In the genomic region with DNA sequence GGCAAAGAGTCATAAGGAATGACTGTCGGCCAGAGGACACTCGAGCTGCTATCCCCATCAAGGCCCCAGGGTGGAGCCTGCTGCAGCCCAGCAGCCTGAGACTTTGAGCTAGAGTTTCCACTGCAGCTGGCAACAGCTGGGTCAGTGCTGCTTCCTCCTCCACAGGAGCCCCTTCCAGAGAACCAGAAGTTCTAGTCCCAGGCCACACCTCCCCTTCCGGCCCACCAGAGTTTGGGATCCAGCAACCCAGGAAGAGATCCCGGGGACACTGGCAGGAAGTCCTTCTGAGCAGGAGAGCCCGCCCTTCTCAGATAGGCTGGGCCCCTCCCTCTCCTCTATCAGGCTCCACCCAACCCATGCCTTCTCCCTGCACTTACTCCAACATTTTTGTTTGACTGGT, we compare ENCODE assay signal across 8 mouse cellular contexts. TPM values are rescaled to one million over a fixed set of nuclear protein-coding genes. Genes with fewer than 3 reads are reported as not detected.
A peak's percentile ranks its signal among the peaks of the same experiment; 100 is the strongest.
DNase-seq lines count a peak whose midpoint lies in the region; ATAC-seq and TF ChIP-seq lines count a peak whose summit lies in the region.

No protein-coding gene starts in this region.

- peak; percentile 37 to 81; a peak in 2 of 4 replicates for TF ChIP-seq POLR2A in MEL (IDR thresholded peaks at IDR 0.05; ENCODE audit: control insufficient read depth in 1 of 2, insufficient read depth in 1 of 2, low read depth in 1 of 2, low read length in 2 of 2, poor library complexity in 1 of 2)

- TF ChIP-seq CTCF in MEL (IDR thresholded peaks at IDR 0.05 in 2 of 3, conservative IDR thresholded peaks at IDR 0.05 in 1 of 3; ENCODE audit: control insufficient read depth in 1 of 3, insufficient read depth in 1 of 3, low read depth in 2 of 3, low read length in 3 of 3, poor library complexity in 1 of 3, severe bottlenecking in 1 of 3) = peak; percentile 22 to 26 (median 22); a peak in 3 of 6 replicates

- no peaks in the 10 kb centered on the region for H3K27me3 ChIP-seq in MEL (ENCODE audit: control insufficient read depth in 1 of 2, insufficient read depth in 2 of 2, low read length in 2 of 2)
- H3K27me3 ChIP-seq in liver, embryonic 16.5 days (ENCODE audit: control insufficient read depth, insufficient read depth, low read depth, low read length) = no peaks in the 10 kb centered on the region

- TF ChIP-seq EP300 in MEL (IDR thresholded peaks at IDR 0.05; ENCODE audit: low read depth in 1 of 2, low read length in 2 of 2) = no peak

- H3K4me2 ChIP-seq in liver, embryonic 16.5 days (ENCODE audit: low read depth, low read length) = peak overlapping the region; percentile 77

- H3K79me2 ChIP-seq in MEL (ENCODE audit: control insufficient read depth, insufficient read depth, low read length, poor library complexity) = no peaks in the 10 kb centered on the region

- peak overlapping the region; percentile 67 for H3K9ac ChIP-seq in MEL (ENCODE audit: control insufficient read depth, low read depth, low read length, poor library complexity, severe bottlenecking)
- peak overlapping the region; percentile 59 for H3K9ac ChIP-seq in liver, embryonic 16.5 days (ENCODE audit: low read depth, low read length)

- peak; percentile 92 for DNase-seq in MEL (ENCODE audit: low read depth, low spot score)
- DNase-seq in adrenal gland, postnatal 4 days (ENCODE audit: low spot score in 2 of 2) = peak; percentile 29 to 63
- peak; percentile 85 for DNase-seq in gastrocnemius, adult 18-20 months (ENCODE audit: low spot score)
- DNase-seq in induced T-regulatory cell, adult 2 months (ENCODE audit: low read depth) = peak; percentile 41
- peak; percentile 33 for DNase-seq in ovary, postnatal 10 days (ENCODE audit: low spot score)
- peak; percentile 68 to 88 for DNase-seq in urinary bladder, postnatal 36 days (ENCODE audit: low spot score in 2 of 2)
- DNase-seq in cerebellum, adult 11-12 months = no peak

- H3K4me3 ChIP-seq in MEL (ENCODE audit: control insufficient read depth in 1 of 2, insufficient read depth in 1 of 2, low read depth in 2 of 2, low read length in 2 of 2) = peak overlapping the region; percentile 63
- H3K4me3 ChIP-seq in liver, embryonic 16.5 days (ENCODE audit: low read depth, low read length) = peak overlapping the region; percentile 58

- peak; percentile 97 for ATAC-seq in liver, embryonic 16.5 days (ENCODE audit: low read depth)

- peaks cover 4 to 7% of the 10 kb centered on the region in 2 experiments; a peak in 2 of 4 replicates for H3K4me1 ChIP-seq in MEL (ENCODE audit: control insufficient read depth in 1 of 2, insufficient read depth in 2 of 2, low read length in 2 of 2)
- peaks cover 14% of the 10 kb centered on the region for H3K4me1 ChIP-seq in liver, embryonic 16.5 days (ENCODE audit: control insufficient read depth, low read depth, low read length)

- peak overlapping the region; percentile 76 for H3K27ac ChIP-seq in MEL (ENCODE audit: control insufficient read depth, low read depth, low read length)
- peak overlapping the region; percentile 68 for H3K27ac ChIP-seq in liver, embryonic 16.5 days (ENCODE audit: low read length)

- no peaks in the 10 kb centered on the region for H3K9me3 ChIP-seq in MEL (replicated peaks; ENCODE audit: insufficient read depth, low read length)
- no peaks in the 10 kb centered on the region for H3K9me3 ChIP-seq in liver, embryonic 16.5 days (replicated peaks; ENCODE audit: control insufficient read depth, low read length)

- under 1% methylated on average over 5 of the region's 5 CpGs for WGBS in liver, embryonic 16.5 days (ENCODE audit: insufficient replicate concordance)

- H3K36me3 ChIP-seq in MEL (ENCODE audit: control insufficient read depth in 1 of 2, insufficient read depth in 2 of 2, low read length in 2 of 2) = peaks cover 0 to 4% of the 10 kb centered on the region in 2 experiments; a peak in 2 of 4 replicates
- no peaks in the 10 kb centered on the region for H3K36me3 ChIP-seq in liver, embryonic 16.5 days (ENCODE audit: control insufficient read depth, insufficient read depth)

- no peak; the same call in 1 of the 2 replicates for TF ChIP-seq RAD21 in MEL (IDR thresholded peaks at IDR 0.05; ENCODE audit: low read depth, low read length)

TF ChIP-seq in MEL, 35 proteins besides CTCF, POLR2A, EP300 and RAD21:
- no peak for TF ChIP-seq ZC3H11A (IDR thresholded peaks at IDR 0.05; ENCODE audit: low read depth, low read length)
- TF ChIP-seq NRF1 (IDR thresholded peaks at IDR 0.05; ENCODE audit: insufficient read depth, low read depth, low read length, poor library complexity, severe bottlenecking) = no peak
- TF ChIP-seq MYB (IDR thresholded peaks at IDR 0.05; ENCODE audit: low read depth, low read length) = no peak
- no peak for TF ChIP-seq JUND (IDR thresholded peaks at IDR 0.05; ENCODE audit: low read depth, low read length)
- no peak for TF ChIP-seq ZKSCAN1 (IDR thresholded peaks at IDR 0.05; ENCODE audit: low read depth, low read length)
- TF ChIP-seq TAL1 (IDR thresholded peaks at IDR 0.05; ENCODE audit: low read length) = no peak
- TF ChIP-seq USF1 (IDR thresholded peaks at IDR 0.05; ENCODE audit: low read depth, low read length) = peak; percentile 11; the same call in 1 of the 2 replicates
- no peak for TF ChIP-seq ZMIZ1 (IDR thresholded peaks at IDR 0.05; ENCODE audit: low read depth, low read length)
- TF ChIP-seq POLR2AphosphoS2 (IDR thresholded peaks at IDR 0.05; ENCODE audit: low read length) = peak; percentile 42; the same call in 1 of the 2 replicates
- TF ChIP-seq MXI1 (IDR thresholded peaks at IDR 0.05; ENCODE audit: low read depth, low read length) = peak; percentile 73
- TF ChIP-seq SMC3 (IDR thresholded peaks at IDR 0.05; ENCODE audit: low read depth, low read length) = 0 out of 2 replicates have a peak, but pooled peaks have one; percentile 12
- TF ChIP-seq TBP (IDR thresholded peaks at IDR 0.05; ENCODE audit: low read depth, low read length) = peak; percentile 43; the same call in 1 of the 2 replicates
- no peak for TF ChIP-seq E2F4 (IDR thresholded peaks at IDR 0.05; ENCODE audit: borderline replicate concordance, low read depth, low read length)
- peak; percentile 89 for TF ChIP-seq ELF1 (IDR thresholded peaks at IDR 0.05; ENCODE audit: low read depth, low read length)
- TF ChIP-seq GABPA (IDR thresholded peaks at IDR 0.05; ENCODE audit: low read depth, low read length) = 0 out of 2 replicates have a peak, but pooled peaks have one; percentile 18
- peak; percentile 34; the same call in 1 of the 2 replicates for TF ChIP-seq KAT2A (conservative IDR thresholded peaks at IDR 0.05; ENCODE audit: low read depth, low read length)
- no peak for TF ChIP-seq MAX (IDR thresholded peaks at IDR 0.05; ENCODE audit: low read length)
- TF ChIP-seq USF2 (IDR thresholded peaks at IDR 0.05; ENCODE audit: borderline replicate concordance in 1 of 2, insufficient read depth in 1 of 2, low read depth in 1 of 2, low read length in 2 of 2) = no peak
- TF ChIP-seq UBTF (IDR thresholded peaks at IDR 0.05; ENCODE audit: borderline replicate concordance, insufficient read depth, low read depth, low read length) = no peak
- no peak for TF ChIP-seq MEF2A (IDR thresholded peaks at IDR 0.05; ENCODE audit: extremely low read depth, insufficient replicate concordance, low read depth, low read length, poor library complexity, severe bottlenecking)
- peak; percentile 45 for TF ChIP-seq RCOR1 (IDR thresholded peaks at IDR 0.05; ENCODE audit: low read depth, low read length)
- no peak for TF ChIP-seq MYC (IDR thresholded peaks at IDR 0.05; ENCODE audit: low read depth, low read length)
- TF ChIP-seq HCFC1 (IDR thresholded peaks at IDR 0.05; ENCODE audit: low read depth, low read length) = peak; percentile 80
- TF ChIP-seq ETS1 (IDR thresholded peaks at IDR 0.05; ENCODE audit: low read depth, low read length) = peak; percentile 60
- TF ChIP-seq POLR2AphosphoS5 (IDR thresholded peaks at IDR 0.05; ENCODE audit: borderline replicate concordance, low read depth, low read length) = no peak
- TF ChIP-seq NELFE (IDR thresholded peaks at IDR 0.05; ENCODE audit: low read depth, low read length) = peak; percentile 72
- TF ChIP-seq CHD2 (IDR thresholded peaks at IDR 0.05; ENCODE audit: low read length) = no peak
- peak; percentile 76 for TF ChIP-seq SIN3A (IDR thresholded peaks at IDR 0.05; ENCODE audit: low read length)
- no peak for TF ChIP-seq CHD1 (IDR thresholded peaks at IDR 0.05; ENCODE audit: low read depth, low read length)
- TF ChIP-seq GATA1 (IDR thresholded peaks at IDR 0.05; ENCODE audit: low read depth, low read length) = 0 out of 2 replicates have a peak, but pooled peaks have one; percentile 11
- peak; percentile 78 for TF ChIP-seq MAZ (IDR thresholded peaks at IDR 0.05; ENCODE audit: low read depth, low read length)
- no peak for TF ChIP-seq ZNF384 (IDR thresholded peaks at IDR 0.05; ENCODE audit: low read depth, low read length)
- TF ChIP-seq TCF12 (IDR thresholded peaks at IDR 0.05; ENCODE audit: low read depth, low read length) = peak; percentile 42; the same call in 1 of the 2 replicates

RNA-seq across cellular contexts. Expression of a gene that starts 30.5 kb away (rescaled TPM):
- 5.1 and 5.8 TPM in 2 replicates for total RNA-seq in MEL (2012; rRNA removed)
- 10 to 100 TPM in 1 of 2 experiments, not detected in 1; 23.5 TPM for polyA plus RNA-seq in MEL (2012; ENCODE audit: insufficient read depth in 1 of 2, insufficient read length in 2 of 2, low read depth in 1 of 2, low replicate concordance in 2 of 2, missing spikeins in 1 of 2)
- total RNA-seq in adrenal gland, postnatal 4 days (2021) = 100 to 1,000 TPM in 1 of 2 experiments, 10 to 100 TPM in 1; 90.2 to 104 TPM
- total RNA-seq in gastrocnemius, adult 18-20 months (2021) = 10 to 100 TPM; 61.7 to 69.1 TPM
- 5.5 and 7.3 TPM in 2 replicates for polyA plus RNA-seq in liver, embryonic 16.5 days (2015; fragmentation: Nextera tagmentation; extraction: Ambion mirVana)

RNA-seq across cellular contexts. Expression of a gene that starts 44.7 kb away (rescaled TPM):
- 11.8 and 15.6 TPM in 2 replicates for total RNA-seq in MEL (2012; rRNA removed)
- 10 to 100 TPM in 1 of 2 experiments, not detected in 1; 17.8 TPM for polyA plus RNA-seq in MEL (2012; ENCODE audit: insufficient read depth in 1 of 2, insufficient read length in 2 of 2, low read depth in 1 of 2, low replicate concordance in 2 of 2, missing spikeins in 1 of 2)
- total RNA-seq in adrenal gland, postnatal 4 days (2021) = 1 to 10 TPM; 4.8 to 8.2 TPM
- total RNA-seq in gastrocnemius, adult 18-20 months (2021) = under 1 TPM; 0.43 TPM
- polyA plus RNA-seq in liver, embryonic 16.5 days (2015; fragmentation: Nextera tagmentation; extraction: Ambion mirVana) = 14.8 and 21.4 TPM in 2 replicates

RNA-seq across cellular contexts. Expression of a gene that starts 58.2 kb away (rescaled TPM):
- total RNA-seq in MEL (2012; rRNA removed) = 5.5 and 8.2 TPM in 2 replicates
- polyA plus RNA-seq in MEL (2012; ENCODE audit: insufficient read depth in 1 of 2, insufficient read length in 2 of 2, low read depth in 1 of 2, low replicate concordance in 2 of 2, missing spikeins in 1 of 2) = 10 to 100 TPM; 33.8 to 46.0 TPM
- total RNA-seq in adrenal gland, postnatal 4 days (2021) = 10 to 100 TPM; 70.6 to 72.2 TPM
- 10 to 100 TPM; 12.4 to 13.9 TPM for total RNA-seq in gastrocnemius, adult 18-20 months (2021)
- polyA plus RNA-seq in liver, embryonic 16.5 days (2015; fragmentation: Nextera tagmentation; extraction: Ambion mirVana) = 5.4 and 6.0 TPM in 2 replicates
